Comparison of ENCODE assay signal across 14 mouse cellular contexts in genomic region chr6:34628131-34628530, GRCm38 (mm10).
"Had no signal": no experiment of that assay in that cellular context is flagged by ENCODE, and none has a peak within 500 bp of the region (broad histone marks: within the 10 kb centered on the region; RNA-seq: fewer than 3 reads in every experiment).

No protein-coding gene starts in this region.

- ATAC-seq: liver, embryonic 12.5 days; midbrain, embryonic 16.5 days had no signal

- H3K9ac ChIP-seq: limb, embryonic 15.5 days; liver, embryonic 12.5 days; lung, embryonic 14.5 days; stomach, embryonic 15.5 days had no signal

- H3K4me3 ChIP-seq: limb, embryonic 15.5 days; liver, embryonic 12.5 days; midbrain, embryonic 10.5 days; stomach, embryonic 15.5 days had no signal

- H3K9me3 ChIP-seq: limb, embryonic 15.5 days; liver, embryonic 12.5 days; midbrain, embryonic 10.5 days; stomach, embryonic 15.5 days had no signal

- H3K27me3 ChIP-seq: limb, embryonic 15.5 days; liver, embryonic 12.5 days; stomach, embryonic 15.5 days had no signal

- H3K4me2 ChIP-seq: limb, embryonic 15.5 days; liver, embryonic 12.5 days; lung, embryonic 14.5 days; stomach, embryonic 15.5 days had no signal

- H3K36me3 ChIP-seq: limb, embryonic 15.5 days; liver, embryonic 12.5 days; midbrain, embryonic 10.5 days; stomach, embryonic 15.5 days had no signal

- H3K4me1 ChIP-seq: limb, embryonic 15.5 days; liver, embryonic 12.5 days; midbrain, embryonic 10.5 days; stomach, embryonic 15.5 days had no signal

- H3K27ac ChIP-seq: limb, embryonic 15.5 days; liver, embryonic 12.5 days; midbrain, embryonic 10.5 days; stomach, embryonic 15.5 days had no signal

- DNase-seq: kidney, postnatal 10 days; kidney, postnatal 4 days; left cerebral cortex, postnatal 4 days; lung, embryonic 14.5 days; lung, postnatal 10 days; lung, postnatal 4 days; right cerebral cortex, postnatal 14 days; thymus, adult 2 months; thymus, postnatal 25 days had no signal
